Mouse (Mus musculus) cerebellum, adult 9-11 months (tissue): Measurements from ENCODE around the gene Zfp534.
"Not testable (repeated sequence)": the region's sequence is repeated elsewhere in the genome, so short reads cannot be mapped to it uniquely, and the experiment has no call there.

Experiments
- DNase-seq: peaks from one replicate; pipeline ENCODE4 v3.0.0; 2022

The Zfp534 gene

DNA sequence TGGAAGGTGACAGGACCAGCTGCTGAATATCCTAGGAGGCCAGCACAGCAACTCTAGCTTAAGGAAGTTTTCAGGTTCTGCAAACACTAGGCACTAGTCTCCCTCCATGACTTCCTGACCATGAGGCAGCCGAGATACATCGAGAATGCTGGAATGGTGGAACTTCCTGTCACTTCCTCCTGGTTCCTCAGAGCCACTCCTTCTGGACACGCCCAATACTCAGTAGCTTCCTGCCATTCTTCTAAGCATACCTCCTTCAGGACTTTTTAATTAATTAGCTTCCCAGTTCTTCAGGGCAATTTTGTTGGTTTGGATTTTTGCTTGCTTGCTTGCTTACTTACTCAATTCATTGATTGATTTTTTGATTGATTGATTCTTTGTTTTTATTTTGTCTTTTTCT, at the start of gene Zfp534:
Zfp534 (minus strand) TSS at position 101 of the 400 bp plus-strand sequence.
- DNase-seq = not testable (repeated sequence)

DNA sequence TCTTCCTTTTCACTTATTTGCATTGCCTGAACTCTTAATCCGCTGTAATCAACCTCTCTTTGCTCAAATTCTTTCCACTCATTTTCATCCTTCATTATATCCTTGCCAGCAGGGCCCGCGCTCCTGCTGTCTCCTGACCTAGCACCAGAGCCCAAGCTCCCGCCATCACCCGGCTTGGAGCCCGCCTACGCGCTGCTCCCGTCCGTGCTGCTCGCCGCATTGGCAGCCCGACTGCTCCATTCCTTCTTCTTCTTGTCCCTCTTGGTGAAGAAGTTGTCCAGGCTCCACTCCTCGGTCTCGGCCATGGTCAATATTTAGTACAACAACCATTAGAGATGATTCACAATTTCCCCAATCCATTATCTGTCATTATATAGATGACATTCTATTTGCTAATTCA, 43.9 kb upstream of the Zfp534 start:
- not testable (repeated sequence) for DNase-seq

DNA sequence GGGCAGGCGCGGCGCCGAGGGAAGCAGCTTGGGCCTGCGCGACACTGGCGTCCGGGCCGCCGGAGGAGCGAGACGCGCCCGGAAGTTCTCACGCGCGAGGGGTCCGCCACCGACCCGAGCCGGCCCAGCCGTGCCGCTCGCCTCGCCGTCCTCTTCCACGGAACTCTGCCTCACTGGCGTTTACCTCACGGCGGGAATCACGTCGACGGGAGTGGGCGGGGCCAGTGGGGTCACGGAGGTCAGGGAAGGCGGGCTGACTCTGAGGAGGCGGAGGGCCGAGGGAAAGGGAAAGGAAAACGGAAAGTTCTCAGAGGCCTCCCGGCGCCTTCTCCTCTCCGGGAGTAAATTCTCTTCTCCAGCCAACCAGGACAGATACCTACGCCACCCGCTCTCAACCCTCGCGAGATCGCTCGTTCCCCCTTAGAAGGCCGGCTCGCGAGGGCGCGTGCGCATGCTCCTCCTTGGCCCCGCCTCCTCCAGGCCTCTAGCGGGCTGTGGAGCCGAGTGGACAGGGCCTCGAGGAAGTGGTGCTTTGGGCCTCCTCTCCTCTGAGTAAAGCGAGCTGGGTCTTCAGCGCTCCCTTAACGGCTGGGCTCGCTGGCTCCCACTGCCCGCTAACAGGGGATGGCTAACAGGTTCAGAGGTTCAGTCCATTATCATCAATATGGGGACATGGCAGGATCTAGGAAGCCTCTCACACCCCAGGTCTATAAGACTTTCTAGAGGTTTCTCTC, 36.5 kb upstream of the Zfp534 start:
- DNase-seq = not testable (repeated sequence)

DNA sequence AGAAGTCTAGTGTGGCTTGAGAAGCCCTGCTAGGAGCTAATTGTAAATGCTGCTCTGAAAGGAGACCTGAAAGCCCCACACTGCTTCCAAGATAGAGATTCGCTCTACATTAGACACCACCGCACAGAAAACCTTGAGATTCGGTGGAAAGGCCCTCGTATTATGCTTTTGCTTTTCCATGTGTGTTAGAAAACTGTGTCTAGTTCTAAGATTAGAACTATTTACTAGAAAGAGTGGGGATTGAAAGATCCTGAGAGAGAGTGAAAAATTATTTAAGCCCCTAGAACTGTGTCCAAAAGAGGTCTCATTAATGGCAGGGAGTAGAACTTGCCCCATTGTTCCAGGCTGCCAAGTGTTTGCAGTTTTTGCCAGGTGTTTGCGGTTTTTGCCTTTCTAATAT, 47.1 kb downstream of the Zfp534 start:
- not testable (repeated sequence) for DNase-seq

DNA sequence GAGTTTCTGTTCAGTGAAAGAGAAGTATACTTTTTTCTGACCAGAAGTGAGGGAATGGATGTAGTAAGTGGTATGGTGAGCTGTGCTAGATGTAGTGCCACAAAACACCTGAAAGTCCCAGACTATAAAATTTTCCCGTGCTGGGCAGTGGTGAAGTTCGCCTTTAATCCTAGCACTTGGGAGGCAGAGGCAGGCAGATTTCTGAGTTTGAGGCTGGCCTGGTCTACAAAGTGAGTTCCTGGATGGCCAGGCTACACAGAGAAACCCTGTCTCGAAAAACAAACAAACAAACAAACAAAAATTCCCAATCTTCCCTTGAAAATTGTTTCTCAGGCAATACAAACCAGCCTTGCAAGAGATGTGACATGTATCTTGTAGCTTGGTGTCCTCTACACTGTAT, 54.9 kb downstream of the Zfp534 start:
- DNase-seq = not testable (repeated sequence)

DNA sequence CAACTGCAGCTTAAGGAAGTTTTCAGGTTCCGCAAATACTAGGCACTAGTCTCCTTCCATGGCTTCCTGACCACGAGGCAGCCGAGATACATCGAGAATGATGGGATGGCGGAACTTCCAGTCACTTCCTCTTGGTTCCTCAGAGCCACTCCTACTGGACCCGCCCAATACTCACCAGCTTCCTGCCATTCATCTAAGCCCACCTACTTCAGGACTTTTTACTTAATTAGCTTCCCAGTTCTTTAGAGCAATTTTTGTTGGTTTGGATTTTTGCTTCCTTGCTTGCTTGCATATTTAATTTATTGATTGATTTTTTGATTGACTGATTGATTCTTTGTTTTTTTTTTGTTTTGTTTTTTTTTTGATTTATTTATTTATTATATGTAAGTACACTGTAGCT, 59.9 kb downstream of the Zfp534 start, which contains the start of gene Zfp979:
Zfp979 (minus strand) TSS at position 101 of the 400 bp plus-strand sequence.
- DNase-seq = not testable (repeated sequence)

DNA sequence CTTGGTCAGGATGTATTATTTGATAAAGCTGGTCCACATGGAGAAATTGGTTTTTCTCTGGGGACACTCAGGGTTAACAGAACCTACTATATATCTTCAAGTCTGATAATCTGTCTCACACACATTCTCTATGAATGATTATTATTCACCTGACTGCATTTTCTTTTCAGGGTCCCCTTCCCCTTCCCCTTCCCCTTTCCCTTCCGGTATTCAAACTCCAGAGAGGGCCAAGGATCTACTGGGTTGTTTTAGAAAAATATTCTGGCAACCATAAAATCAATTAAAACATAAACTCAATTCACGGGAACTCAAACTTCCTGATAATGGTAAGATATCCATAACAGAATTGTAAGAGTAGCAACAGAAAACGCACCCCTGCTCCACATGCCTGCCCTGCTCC, 60.4 kb downstream of the Zfp534 start:
- not testable (repeated sequence) for DNase-seq

DNA sequence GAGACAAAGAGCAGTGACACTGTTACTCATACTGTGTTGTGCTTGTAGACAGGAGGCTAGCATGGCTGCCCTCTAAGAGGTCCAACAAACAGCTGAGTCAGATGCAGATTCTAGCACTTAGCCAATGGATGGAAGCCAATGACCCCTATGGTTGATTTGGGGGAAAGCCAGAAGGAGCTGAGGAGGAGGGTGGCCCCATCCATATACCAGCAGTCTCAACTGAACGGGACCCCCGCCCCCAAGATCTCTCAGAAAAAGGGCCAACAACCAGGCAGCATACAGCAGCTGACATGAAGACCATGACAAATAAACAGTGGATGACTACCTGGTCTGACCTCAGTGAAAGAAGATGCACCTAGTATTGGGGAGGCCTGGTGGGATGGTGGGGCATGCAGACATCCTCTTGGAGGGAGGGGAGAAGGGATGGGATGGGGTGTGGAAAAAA, 68.5 kb downstream of the Zfp534 start:
- DNase-seq = not testable (repeated sequence)
